Mouse (Mus musculus): Measurements from ENCODE around the gene Gm48551.

The Gm48551 gene

DNA sequence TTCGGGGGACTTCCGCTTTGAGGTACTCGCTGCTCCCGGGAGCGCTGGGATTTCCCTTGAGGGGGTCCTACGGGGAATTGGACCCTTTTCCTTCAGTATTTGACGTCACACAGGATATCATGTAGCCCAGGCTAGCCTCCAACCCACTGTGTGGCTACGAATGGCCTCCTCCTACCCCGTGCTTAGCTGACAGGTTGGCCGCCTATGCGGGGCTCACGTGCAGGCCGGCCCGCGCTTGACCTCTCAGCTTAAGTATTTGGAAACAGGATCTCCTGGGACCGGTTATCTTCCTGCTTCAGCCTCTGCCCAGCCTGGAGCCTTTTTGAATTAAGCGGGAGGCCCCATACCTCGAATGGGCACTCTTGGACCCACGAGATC, 328 bp downstream of the Gm48551 start:
- no peak for DNase-seq (ENCODE audit: low spot score)

DNA sequence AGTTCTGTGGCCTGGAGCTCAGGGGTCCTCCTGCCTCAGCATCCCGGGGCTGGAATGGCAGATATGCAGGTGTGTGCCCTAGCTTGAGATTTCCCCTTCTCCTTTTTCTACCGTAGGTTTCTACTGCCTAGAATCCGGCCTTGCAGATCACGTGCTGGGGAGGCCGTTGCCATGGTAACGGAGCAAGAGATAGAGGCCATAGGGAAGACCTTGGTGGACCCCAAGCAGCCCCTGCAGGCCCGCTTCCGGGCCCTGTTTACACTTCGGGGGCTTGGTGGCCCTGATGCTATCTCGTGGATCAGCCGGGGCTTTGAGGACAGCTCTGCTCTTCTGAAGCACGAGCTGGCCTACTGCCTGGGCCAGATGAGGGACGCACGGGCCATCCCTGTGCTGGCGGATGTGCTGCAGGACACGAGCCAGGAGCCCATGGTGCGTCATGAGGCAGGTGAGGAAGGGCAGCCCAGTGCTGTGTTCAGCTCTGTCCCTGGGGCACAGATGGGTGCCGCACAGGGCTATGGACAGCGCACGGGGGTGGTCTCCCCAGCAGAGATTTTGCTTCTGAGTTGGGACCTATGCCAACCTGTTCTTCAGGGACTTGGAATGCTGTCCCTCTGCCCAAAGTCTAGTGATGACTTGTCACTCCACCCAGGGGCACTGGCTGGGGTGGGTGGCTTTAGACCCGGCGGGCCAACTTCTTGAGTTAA, 1.5 kb downstream of the Gm48551 start:
- DNase-seq (ENCODE audit: low spot score): peak; percentile 62

- DNase-seq (ENCODE audit: low spot score): no peak
These were observed 3.5 kb downstream of the Gm48551 start for GRCm38 (mm10) chr10:81387716-81388115.

- no peak for DNase-seq (ENCODE audit: low spot score)
These were observed 4.3 kb downstream of the Gm48551 start, which contains the start of gene Gm48552 for GRCm38 (mm10) chr10:81388505-81389055. Gm48552 (plus strand) TSS chr10:81389005.

DNA sequence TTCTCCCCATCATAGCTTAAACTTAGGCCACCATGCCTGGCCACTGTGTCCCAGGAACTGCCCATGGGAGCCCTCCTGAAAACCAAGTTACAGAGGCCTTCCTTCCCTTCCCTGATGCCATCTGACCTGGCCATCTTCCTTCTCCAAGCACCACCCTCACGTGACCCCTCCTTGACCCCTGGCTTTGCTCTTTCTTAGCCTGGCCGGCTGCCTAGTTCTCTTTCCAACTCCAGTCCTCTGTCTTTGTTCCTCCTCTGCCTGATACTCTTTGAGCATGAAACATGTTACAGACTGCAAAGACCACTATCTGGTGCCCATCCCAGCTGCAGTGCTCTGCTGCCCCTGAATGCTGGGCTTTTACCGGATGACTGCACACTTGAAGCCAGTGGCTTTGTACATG, 5.1 kb downstream of the Gm48551 start:
- DNase-seq (ENCODE audit: low spot score): peak; percentile 66

DNA sequence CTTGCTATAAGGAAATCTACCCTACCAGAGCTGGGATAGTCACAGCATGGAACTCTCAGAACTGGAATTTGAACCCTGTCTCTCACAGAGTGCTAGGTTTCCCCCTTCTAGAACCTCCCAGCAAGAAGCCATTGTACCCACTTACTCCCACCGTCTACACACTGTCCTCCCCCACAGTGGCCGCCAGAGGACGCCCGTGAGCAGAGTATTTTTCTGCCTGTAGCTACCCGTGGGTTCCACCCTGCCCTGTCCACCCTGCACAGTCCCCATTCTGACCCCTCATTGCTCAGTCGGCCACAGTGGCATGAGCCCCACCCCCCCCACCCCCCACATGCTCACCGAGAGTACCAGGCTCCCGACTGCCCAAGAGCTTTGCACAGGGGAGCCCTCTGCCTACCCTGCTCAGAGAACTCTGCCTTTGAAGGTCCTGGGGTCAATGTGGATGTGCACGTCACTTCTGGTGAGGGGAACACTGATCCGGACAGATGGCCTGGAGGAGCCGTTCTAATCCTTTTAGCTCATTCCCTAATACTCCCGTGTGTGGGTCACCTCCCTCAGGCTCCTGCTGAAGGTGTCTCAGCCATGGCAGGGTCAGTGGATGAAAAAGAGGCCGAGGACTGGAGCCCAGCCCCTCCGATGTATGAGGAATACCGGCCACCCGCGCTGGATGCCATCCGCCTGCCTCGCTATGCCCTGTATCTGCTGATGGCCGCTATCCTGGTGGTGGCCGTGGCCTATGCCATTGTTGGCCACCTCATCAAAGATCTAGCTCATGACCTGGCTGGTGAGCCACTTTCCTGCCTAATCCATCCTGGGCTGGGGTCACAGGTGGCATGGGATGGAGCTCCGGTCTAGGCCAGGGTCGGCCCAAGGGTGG, 5.8 kb downstream of the Gm48551 start:
- peak; percentile 75 for DNase-seq (ENCODE audit: low spot score)

- no peak for DNase-seq (ENCODE audit: low spot score)
These were observed 6.4 kb downstream of the Gm48551 start for GRCm38 (mm10) chr10:81390678-81390965.

DNA sequence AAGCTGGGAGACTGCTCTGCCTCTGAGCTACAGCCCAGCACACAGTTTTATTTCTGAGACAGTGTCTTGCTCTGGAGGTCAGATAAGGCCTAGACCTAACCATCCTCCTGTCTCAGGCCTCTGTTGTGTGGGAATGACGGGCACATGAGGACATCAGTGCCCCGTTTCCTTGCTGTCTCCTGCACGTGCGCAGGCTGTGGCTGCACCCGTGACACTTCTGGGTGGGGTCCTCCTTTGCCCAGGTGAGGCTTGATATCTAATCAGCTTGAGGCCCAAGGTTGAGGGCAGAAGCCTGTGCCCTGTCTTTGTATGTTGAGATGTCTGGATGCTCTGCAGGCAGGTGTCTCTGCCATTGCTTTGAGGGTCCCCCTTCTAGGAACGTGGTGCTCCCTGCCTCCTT, 8.0 kb downstream of the Gm48551 start:
- DNase-seq (ENCODE audit: low spot score): no peak

GRCm38 (mm10) chr10:81392781-81393185, 8.5 kb downstream of the Gm48551 start, which contains the start of gene Smim24:
Smim24 (plus strand) TSS chr10:81393051.
- no peak for DNase-seq (ENCODE audit: low spot score)

GRCm38 (mm10) chr10:81393456-81394063, 9.3 kb downstream of the Gm48551 start:
- no peak for DNase-seq (ENCODE audit: low spot score)

- peak; percentile 67 for DNase-seq (ENCODE audit: low spot score)
These were observed 10.9 kb downstream of the Gm48551 start for GRCm38 (mm10) chr10:81395127-81395526.

GRCm38 (mm10) chr10:81395865-81396264, 11.6 kb downstream of the Gm48551 start:
- no peak for DNase-seq (ENCODE audit: low spot score)

DNA sequence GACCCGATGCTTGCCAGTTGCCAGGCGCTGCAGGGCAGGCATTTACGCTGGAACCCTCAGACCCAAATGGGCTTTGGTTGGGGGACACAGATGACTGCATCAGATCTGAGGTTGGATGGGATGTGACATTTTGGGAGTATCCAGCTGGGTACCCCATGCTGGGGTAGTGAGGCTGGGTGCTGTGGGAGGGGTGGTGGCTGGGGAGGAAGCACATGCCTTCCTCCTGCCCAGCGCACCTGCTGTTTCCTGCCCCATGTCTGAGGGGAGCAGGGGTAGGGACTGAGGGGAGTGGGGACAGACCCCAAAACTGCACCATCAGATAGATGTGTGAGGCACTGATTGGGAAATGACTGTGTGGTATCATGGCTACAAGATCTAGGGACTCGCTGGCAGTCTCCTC, 12.5 kb downstream of the Gm48551 start:
- no peak for DNase-seq (ENCODE audit: low spot score)

DNA sequence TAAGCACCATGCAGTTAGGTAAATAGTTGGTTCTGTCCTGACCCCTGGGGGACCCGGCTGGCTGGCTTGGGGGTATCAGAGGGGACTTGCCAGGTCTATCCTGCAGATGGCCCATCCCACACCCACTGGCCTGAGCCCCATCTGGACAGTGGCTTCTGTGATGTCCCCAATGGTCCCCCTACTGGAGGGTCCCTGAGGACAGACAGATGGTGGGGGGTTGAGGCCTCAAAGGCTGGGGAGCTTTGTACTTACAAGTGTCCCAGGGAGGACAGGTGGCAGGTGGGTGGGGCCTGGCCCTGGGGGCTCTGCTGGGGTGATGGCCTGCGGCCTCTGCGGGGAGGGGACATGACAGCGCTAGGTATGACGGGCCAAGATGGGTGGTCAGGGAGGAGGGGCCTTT, 15.0 kb downstream of the Gm48551 start:
- DNase-seq (ENCODE audit: low spot score): no peak

DNA sequence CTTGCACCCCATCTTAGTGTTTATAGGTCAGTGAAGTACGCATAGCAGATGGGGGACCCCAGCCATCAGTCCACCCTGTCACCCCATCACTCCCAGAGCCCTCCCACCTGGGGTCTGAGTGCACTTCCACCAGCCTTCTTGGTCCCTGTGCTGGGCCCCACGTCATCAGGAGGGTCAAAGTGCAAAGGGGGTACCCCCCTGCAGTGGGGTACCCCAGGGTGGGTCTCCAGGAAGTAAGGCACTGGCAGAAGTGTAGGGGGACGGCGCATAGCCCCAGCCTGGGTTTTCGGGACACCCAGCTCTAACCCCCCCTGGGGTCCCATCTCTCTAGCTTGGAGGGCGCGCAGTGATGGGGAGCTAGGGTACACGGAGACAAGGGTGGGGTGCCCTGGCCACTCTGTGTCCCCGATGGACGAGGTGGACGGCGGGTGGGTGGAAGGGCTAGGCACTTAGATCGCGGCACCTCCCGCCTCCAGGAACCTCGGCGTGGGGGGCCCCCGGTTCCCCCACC, 15.6 kb downstream of the Gm48551 start:
- DNase-seq (ENCODE audit: low spot score): no peak

GRCm38 (mm10) chr10:81400371-81401204, 16.3 kb downstream of the Gm48551 start:
- no peak for DNase-seq (ENCODE audit: low spot score)

GRCm38 (mm10) chr10:81401205-81401520, 16.9 kb downstream of the Gm48551 start:
- DNase-seq (ENCODE audit: low spot score): no peak

- DNase-seq (ENCODE audit: low spot score): peak; percentile 62
These were observed 17.4 kb downstream of the Gm48551 start for GRCm38 (mm10) chr10:81401521-81402226.

DNA sequence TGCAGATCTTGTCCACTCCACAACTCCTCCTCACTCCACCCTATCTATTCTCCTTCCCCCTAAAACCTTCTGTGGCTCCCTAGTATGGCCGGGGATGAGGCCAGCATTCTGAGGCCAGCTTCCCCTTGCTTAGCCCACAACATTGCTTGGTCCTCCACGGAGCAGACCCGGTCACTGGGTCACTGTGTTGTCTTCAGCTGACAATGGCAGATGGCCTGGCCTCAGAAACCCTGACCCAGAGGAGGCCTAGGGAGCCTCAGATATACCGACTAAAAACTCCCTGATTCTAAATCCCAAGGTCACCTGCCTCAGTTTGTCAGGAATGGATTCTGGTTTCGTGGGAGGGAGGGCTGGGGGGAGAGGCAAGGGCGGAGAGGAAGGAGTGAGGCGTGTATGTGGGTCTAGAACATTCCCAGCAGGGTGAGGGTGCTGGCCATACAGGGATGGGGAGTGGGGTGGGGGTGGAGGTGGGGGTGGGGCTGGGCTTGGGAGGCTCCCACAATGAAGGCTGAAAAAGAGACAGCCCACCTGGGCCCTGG, 18.0 kb downstream of the Gm48551 start:
- no peak for DNase-seq (ENCODE audit: low spot score)

DNA sequence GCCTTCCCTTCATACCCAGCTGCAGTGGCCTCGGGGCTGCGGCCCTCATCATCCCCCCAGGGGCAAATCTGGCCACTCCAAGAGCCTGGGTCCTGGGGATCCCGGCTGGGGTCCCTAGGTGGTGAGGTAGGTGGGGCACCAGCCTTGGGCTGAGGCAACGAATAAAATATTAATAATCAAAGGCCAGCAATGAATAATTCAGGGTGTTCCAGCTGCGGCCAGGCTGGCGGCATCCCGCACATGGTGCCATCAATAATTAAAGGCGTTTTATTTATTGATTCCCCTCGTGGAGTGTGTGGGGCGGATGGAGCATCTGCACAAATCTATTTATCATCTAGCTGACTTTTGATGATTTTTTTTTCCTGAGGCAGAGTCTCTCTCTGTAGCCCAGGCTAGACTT, 19.2 kb downstream of the Gm48551 start:
- DNase-seq (ENCODE audit: low spot score): no peak

GRCm38 (mm10) chr10:81404082-81404481, 19.8 kb downstream of the Gm48551 start:
- no peak for DNase-seq (ENCODE audit: low spot score)
